Comparison of ENCODE assay signal across 8 mouse cellular contexts in genomic region chr9:21312134-21312533, GRCm38 (mm10). TPM values are rescaled to one million over a fixed set of nuclear protein-coding genes. Genes with fewer than 3 reads are reported as not detected.
DNase-seq lines count a peak whose midpoint lies in the region; ATAC-seq and TF ChIP-seq lines count a peak whose summit lies in the region.
"Had no signal": no experiment of that assay in that cellular context is flagged by ENCODE, and none has a peak within 500 bp of the region (broad histone marks: within the 10 kb centered on the region; RNA-seq: fewer than 3 reads in every experiment).

Ap1m2 (minus strand) TSS chr9:21312337.

- no peak within 1 kb of the TSS; the same call in 1 of the 2 replicates for H3K27ac ChIP-seq in ES-E14 (ENCODE audit: insufficient read depth, low read depth, low read length, poor library complexity, severe bottlenecking)
- H3K27ac ChIP-seq in intestine, postnatal 0 days (ENCODE audit: low read depth, low read length): peak within 1 kb of the TSS; percentile 51; the same call in 1 of the 2 replicates
- H3K27ac ChIP-seq in lung, embryonic 15.5 days: 0 out of 2 replicates have a peak within 1 kb of the TSS, but pooled peaks have one; percentile 3

- H3K4me3 ChIP-seq in ES-E14 (ENCODE audit: insufficient read depth in 1 of 2, low read depth in 1 of 2, low read length in 2 of 2, poor library complexity in 1 of 2, severe bottlenecking in 1 of 2): peak within 1 kb of the TSS; percentile 65 to 68
- H3K4me3 ChIP-seq in intestine, postnatal 0 days (ENCODE audit: low read depth, low read length): peak within 1 kb of the TSS; percentile 49
- peak within 1 kb of the TSS; percentile 50 for H3K4me3 ChIP-seq in lung, embryonic 15.5 days
- H3K4me3 ChIP-seq: myocyte had no signal

- peak; percentile 74 for ATAC-seq in intestine, postnatal 0 days
- 0 out of 2 replicates have a peak, but pooled peaks have one; percentile 12 for ATAC-seq in lung, embryonic 15.5 days (ENCODE audit: borderline replicate concordance, extremely low read depth, low FRiP score, low TSS enrichment)

- TF ChIP-seq CTCF in intestine, postnatal 0 days (IDR thresholded peaks at IDR 0.05; ENCODE audit: low read depth): peak; percentile 73

- H3K27me3 ChIP-seq in intestine, postnatal 0 days (replicated peaks; ENCODE audit: control insufficient read depth, insufficient read depth, low read length): no peaks in the 10 kb centered on the region
- H3K27me3 ChIP-seq in lung, embryonic 15.5 days: peaks cover 16% of the 10 kb centered on the region

- intact Hi-C loops in left cerebral cortex, postnatal 25 days (cut with DNase I): no loop called here

- peak; percentile 11 for DNase-seq in CD4-positive helper T cell, adult 2 months (ENCODE audit: low read depth, low spot score)
- DNase-seq in ES-E14 (ENCODE audit: low read depth, low spot score): no peak
- peak; percentile 49 to 68 for DNase-seq in urinary bladder, postnatal 4 days (ENCODE audit: low spot score in 2 of 2)
- no peak for DNase-seq in B cell, adult 2 months
- DNase-seq in left cerebral cortex, postnatal 25 days (ENCODE audit: low spot score in 2 of 2): no peak

- peaks cover 3 to 19% of the 10 kb centered on the region in 2 experiments; a peak in 1 of 4 replicates for H3K4me1 ChIP-seq in ES-E14 (ENCODE audit: control insufficient read depth in 2 of 2, insufficient read depth in 2 of 2, low read length in 2 of 2, poor library complexity in 1 of 2)
- H3K4me1 ChIP-seq in intestine, postnatal 0 days (replicated peaks; ENCODE audit: control insufficient read depth, insufficient read depth, low read length): no peaks in the 10 kb centered on the region
- no peaks in the 10 kb centered on the region for H3K4me1 ChIP-seq in lung, embryonic 15.5 days

- no peaks in the 10 kb centered on the region; the same call in 1 of the 2 replicates for H3K36me3 ChIP-seq in ES-E14 (ENCODE audit: control insufficient read depth, insufficient read depth, low read length, poor library complexity, severe bottlenecking)
- 0 out of 2 replicates have a peak, but pooled peaks cover 4% of the 10 kb centered on the region for H3K36me3 ChIP-seq in intestine, postnatal 0 days (ENCODE audit: control insufficient read depth, insufficient read depth)
- H3K36me3 ChIP-seq in lung, embryonic 15.5 days: no peaks in the 10 kb centered on the region

- WGBS in intestine, postnatal 0 days: 3% methylated on average over 34 of the region's 35 CpGs
- WGBS in lung, embryonic 15.5 days: 12% methylated on average over 26 of the region's 35 CpGs

- H3K9me3 ChIP-seq in ES-E14 (ENCODE audit: control insufficient read depth, insufficient read depth, low read depth, low read length): no peaks in the 10 kb centered on the region
- H3K9me3 ChIP-seq in intestine, postnatal 0 days (ENCODE audit: control insufficient read depth): no peaks in the 10 kb centered on the region
- H3K9me3 ChIP-seq in lung, embryonic 15.5 days: no peaks in the 10 kb centered on the region

- H3K9ac ChIP-seq in ES-E14 (ENCODE audit: insufficient read depth, low read depth, low read length, poor library complexity, severe bottlenecking): peak within 1 kb of the TSS; percentile 57
- peak within 1 kb of the TSS; percentile 41 for H3K9ac ChIP-seq in intestine, postnatal 0 days (ENCODE audit: low read depth, low read length)
- H3K9ac ChIP-seq in lung, embryonic 15.5 days: peak within 1 kb of the TSS; percentile 44

- in situ Hi-C loops in ES-E14 (cut with MboI; ENCODE audit: low sequenced_read_pairs in 2 of 2, unreplicated experiment in 2 of 2): no loop called here

- H3K4me2 ChIP-seq in intestine, postnatal 0 days (replicated peaks; ENCODE audit: low read depth): peak within 1 kb of the TSS; percentile 50
- H3K4me2 ChIP-seq in lung, embryonic 15.5 days: peak within 1 kb of the TSS; percentile 51

TF ChIP-seq in ES-E14, 5 proteins besides CTCF, POLR2A, EP300 and RAD21:
- no peak for TF ChIP-seq MAFK (IDR thresholded peaks at IDR 0.05; ENCODE audit: insufficient read depth, low read depth, low read length)
- no peak for TF ChIP-seq ZC3H11A (IDR thresholded peaks at IDR 0.05; ENCODE audit: borderline replicate concordance, low read depth, low read length)
- TF ChIP-seq CHD2 (IDR thresholded peaks at IDR 0.05; ENCODE audit: low read depth, low read length): no peak
- TF ChIP-seq ZNF384 (IDR thresholded peaks at IDR 0.05; ENCODE audit: low read depth, low read length): no peak
- TF ChIP-seq HCFC1 (IDR thresholded peaks at IDR 0.05; ENCODE audit: borderline replicate concordance, insufficient read depth, low read length): no peak

RNA-seq across cellular contexts. Expression of gene Ap1m2, which starts in this region (rescaled TPM):
- 9.8 and 17.1 TPM in 2 replicates for total RNA-seq in ES-E14 (2012; rRNA removed)
- 192 and 208 TPM in 2 replicates for polyA plus RNA-seq in intestine, postnatal 0 days (2015; fragmentation: Nextera tagmentation; extraction: Ambion mirVana)
- 52.2 and 53.3 TPM in 2 replicates for polyA plus RNA-seq in lung, embryonic 15.5 days (2015; fragmentation: Nextera tagmentation; extraction: Ambion mirVana)
- total RNA-seq in left cerebral cortex, postnatal 25 days (2021): 1 to 10 TPM in 1 of 2 experiments, under 1 TPM in 1; 0.89 to 1.3 TPM
- polyA plus RNA-seq: myocyte had no signal

Comparison
In these comparisons a context has a peak if more than half of its experiments do, and no peak if none do; other contexts are left out.
1. DNase-seq: peak in CD4-positive helper T cell, adult 2 months (single experiment) and urinary bladder, postnatal 4 days (2 of 2); none in ES-E14 (single experiment), B cell, adult 2 months (0 of 2) and left cerebral cortex, postnatal 25 days (0 of 2).
2. Peak in every context shown above with its lines, with median percentiles within 50 percentile points of each other: H3K4me3 ChIP-seq and H3K9ac ChIP-seq.